Mouse (Mus musculus) liver, embryonic 12.5 days (tissue): Measurements from ENCODE around the gene Ccdc141. TPM values are rescaled to one million over a fixed set of nuclear protein-coding genes. Genes with fewer than 3 reads are reported as not detected.

Source experiments
- ATAC-seq: fragments of 200-750 bp; cut with Nextera tagmentation; 2 replicates; pipeline ENCODE4 v1.8.0; 2017; ENCODE audit warnings: moderate number of reproducible peaks, mild to moderate bottlenecking, moderate library complexity
- H3K27ac ChIP-seq: fragments of 300-500 bp; sonication (generic); 2 replicates; pipeline ENCODE4 v1.5.1; 2016; ENCODE audit warnings: mild to moderate bottlenecking
- H3K27me3 ChIP-seq: fragments of 300-500 bp; sonication (generic); replicated peaks from 2 replicates; pipeline ENCODE4 v1.6.1; 2016; ENCODE audit warnings: mild to moderate bottlenecking, moderate library complexity
- H3K36me3 ChIP-seq: fragments of 300-500 bp; sonication (generic); 2 replicates; pipeline ENCODE4 v1.6.1; 2016; ENCODE audit warnings: mild to moderate bottlenecking, moderate library complexity
- H3K4me1 ChIP-seq: fragments of 300-500 bp; sonication (generic); 2 replicates; pipeline ENCODE4 v1.6.1; 2016
- H3K4me2 ChIP-seq: fragments of 300-500 bp; sonication (generic); 2 replicates; pipeline ENCODE4 v1.6.1; 2016; ENCODE audit warnings: mild to moderate bottlenecking, moderate library complexity
- H3K4me3 ChIP-seq: fragments of 300-500 bp; sonication (generic); 2 replicates; pipeline ENCODE4 v1.5.1; 2016; ENCODE audit warnings: mild to moderate bottlenecking, moderate library complexity
- H3K9ac ChIP-seq: fragments of 300-500 bp; sonication (generic); 2 replicates; pipeline ENCODE4 v1.6.1; 2016; ENCODE audit warnings: mild to moderate bottlenecking, moderate library complexity
- H3K9me3 ChIP-seq: fragments of 300-500 bp; sonication (generic); replicated peaks from 2 replicates; pipeline ENCODE4 v1.6.1; 2016; ENCODE audit warnings: mild to moderate bottlenecking, moderate library complexity
- WGBS: fragments of 180-500 bp; shearing (Covaris S2); methylation state at CpG from one replicate; pipeline ENCODE4 v1.1.7; 2016; ENCODE audit not compliant: insufficient replicate concordance; 5-methylcytosine and 5-hydroxymethylcytosine counted together
- polyA plus RNA-seq: library from polyadenylated mRNA; unstranded; fragments of >200 nt; fragmentation: Nextera tagmentation; extraction: Ambion mirVana; gene quantifications from 2 replicates; pipeline ENCODE4 v1.2.1, GENCODE M21; 2016

Gene Ccdc141
- polyA plus RNA-seq, 1 experiment from 2014 or later = 1.9 TPM

DNA sequence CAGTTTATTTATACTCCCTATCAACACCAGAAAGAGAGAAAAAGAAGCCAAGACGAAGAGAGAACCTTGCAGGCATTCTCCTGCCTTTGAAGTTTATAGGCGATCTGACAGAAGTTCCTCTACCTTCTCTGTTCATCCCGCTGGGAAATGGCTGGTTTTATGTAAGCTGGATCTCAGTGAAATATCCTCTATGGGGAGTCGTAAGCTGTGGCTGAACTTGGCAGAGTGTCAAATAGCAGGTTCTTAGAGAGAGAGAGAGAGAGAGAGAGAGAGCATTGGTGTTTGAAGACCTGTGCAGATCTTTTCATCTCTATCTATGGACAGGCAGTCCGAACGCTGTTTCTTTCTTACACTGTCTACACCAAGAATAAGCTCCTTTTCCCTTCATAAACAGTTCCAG lies 2.9 kb upstream of the Ccdc141 start:
- H3K27ac ChIP-seq = no peak overlapping the region

DNA sequence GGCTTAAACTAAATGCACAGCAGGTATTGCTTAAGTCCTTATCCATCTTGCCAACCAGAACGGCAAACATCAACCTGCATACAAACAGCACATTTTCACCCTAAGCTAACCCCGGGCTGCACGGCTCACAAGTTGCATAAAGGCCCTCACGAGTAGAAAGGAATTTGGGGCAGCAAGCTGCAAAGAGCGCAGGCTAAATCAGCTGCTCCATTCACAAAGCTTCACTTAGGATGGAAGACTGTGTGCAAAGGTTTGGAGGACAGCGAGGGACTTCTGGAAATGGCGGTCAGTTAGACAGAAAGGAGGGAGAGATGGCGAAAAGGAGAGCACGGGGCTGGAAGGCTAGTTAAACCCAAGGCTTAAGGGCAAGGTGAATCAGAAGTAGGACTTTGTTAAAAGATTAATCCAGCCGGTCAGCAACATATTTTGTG lies 1.8 kb upstream of the Ccdc141 start:
- Histone ChIP-seq H3K9ac (no peak overlapping the region), H3K4me3 (no peak overlapping the region), H3K36me3 (no peaks in the 10 kb centered on the region), H3K27me3 (peaks cover 9% of the 10 kb centered on the region; the same call in 1 of the 2 replicates), H3K4me2 (peak overlapping the region; percentile 83; the same call in 1 of the 2 replicates), H3K9me3 (no peaks in the 10 kb centered on the region), H3K4me1 (peaks cover 49% of the 10 kb centered on the region), H3K27ac (no peak overlapping the region)
- no peak for ATAC-seq
- WGBS = 63% methylated on average over 10 of the region's 10 CpGs

More for the DNA sequence above, 2.9 kb upstream of the Ccdc141 start:
- Histone ChIP-seq H3K36me3 (no peaks in the 10 kb centered on the region), H3K9ac (no peak overlapping the region), H3K9me3 (no peaks in the 10 kb centered on the region), H3K27me3 (peaks cover 9% of the 10 kb centered on the region; the same call in 1 of the 2 replicates), H3K4me2 (no peak overlapping the region), H3K4me1 (peaks cover 60% of the 10 kb centered on the region), H3K4me3 (no peak overlapping the region)
- no peak for ATAC-seq
- WGBS = 68% methylated on average over 6 of the region's 6 CpGs

- WGBS = 44% methylated on average over 23 of the region's 23 CpGs
- ATAC-seq = no peak
- Histone ChIP-seq H3K9ac (no peak overlapping the region), H3K27ac (no peak overlapping the region), H3K4me1 (peaks cover 43% of the 10 kb centered on the region), H3K4me2 (peak overlapping the region; percentile 83), H3K9me3 (no peaks in the 10 kb centered on the region), H3K36me3 (no peaks in the 10 kb centered on the region), H3K4me3 (peak overlapping the region; percentile 10; the same call in 1 of the 2 replicates), H3K27me3 (peaks cover 9% of the 10 kb centered on the region; the same call in 1 of the 2 replicates)
Observed at GRCm38 (mm10) chr2:77171444-77172240, 1.2 kb upstream of the Ccdc141 start.

DNA sequence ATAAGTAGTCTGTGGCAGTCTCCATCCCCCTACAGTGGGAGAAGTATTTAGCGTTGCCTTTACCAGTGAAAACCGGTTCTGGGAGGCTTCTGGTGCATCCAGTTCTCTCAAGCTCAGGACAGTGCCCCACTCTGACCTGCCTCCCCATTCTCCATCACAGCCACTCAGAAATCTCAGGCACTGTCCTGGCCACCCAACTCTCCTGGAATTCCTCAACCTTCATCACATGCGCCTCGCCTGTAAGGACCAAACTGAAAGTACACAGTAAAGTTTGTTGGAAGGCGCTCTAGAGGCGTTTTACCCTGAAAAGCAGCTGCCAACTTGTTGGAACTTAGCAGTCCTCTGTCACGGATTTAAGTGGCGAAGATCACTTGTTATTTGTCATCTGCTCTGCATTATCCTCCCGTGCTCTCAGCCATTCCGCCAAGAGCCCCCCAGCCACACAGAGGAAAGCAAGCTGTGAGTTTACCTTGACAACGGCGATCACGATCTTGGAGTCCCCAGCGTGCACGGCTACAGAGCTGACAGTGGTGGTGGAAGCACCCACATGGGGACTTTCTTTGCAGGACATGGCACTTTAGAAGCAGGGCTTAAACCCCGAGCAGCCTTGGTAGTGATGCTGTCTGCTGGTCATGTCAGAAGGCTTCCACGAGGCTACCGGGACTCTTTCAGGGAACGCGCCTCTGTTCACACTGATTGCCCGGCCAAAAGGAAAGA lies 362 bp downstream of the Ccdc141 start:
- peak overlapping the region; percentile 83 for H3K4me2 ChIP-seq
- H3K9ac ChIP-seq = peak overlapping the region; percentile 61
- H3K4me1 ChIP-seq = peaks cover 28% of the 10 kb centered on the region
- no peaks in the 10 kb centered on the region for H3K9me3 ChIP-seq
- H3K36me3 ChIP-seq = no peaks in the 10 kb centered on the region
- H3K27ac ChIP-seq = no peak overlapping the region
- ATAC-seq = peak; percentile 63
- peak overlapping the region; percentile 59 for H3K4me3 ChIP-seq
- 4% methylated on average over 21 of the region's 21 CpGs for WGBS
- H3K27me3 ChIP-seq = peaks cover 9% of the 10 kb centered on the region; the same call in 1 of the 2 replicates

DNA sequence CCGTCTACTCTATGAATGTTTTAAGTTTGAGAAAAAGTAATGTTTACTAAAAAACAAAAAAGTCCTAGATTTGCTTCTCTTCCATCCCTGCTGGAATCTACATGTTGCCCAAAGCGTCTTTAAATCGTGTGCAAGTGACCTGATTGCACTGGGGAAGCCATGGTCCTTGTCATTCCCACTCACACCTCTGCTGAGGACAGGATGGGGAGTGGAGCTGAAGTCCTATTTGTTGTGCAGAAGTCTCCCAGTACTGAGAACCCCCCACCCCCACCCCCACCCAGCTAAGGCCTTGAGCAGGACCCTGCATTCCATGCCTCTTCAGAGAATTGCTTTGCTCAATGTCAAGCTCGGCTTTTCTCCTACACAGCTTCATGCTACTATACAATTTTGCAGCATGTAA lies 1.2 kb downstream of the Ccdc141 start:
- WGBS = 75% methylated on average over 4 of the region's 4 CpGs
- H3K4me2 ChIP-seq = peak overlapping the region; percentile 83; the same call in 1 of the 2 replicates
- no peak for ATAC-seq
- H3K36me3 ChIP-seq = no peaks in the 10 kb centered on the region
- H3K9ac ChIP-seq = no peak overlapping the region
- peaks cover 9% of the 10 kb centered on the region; the same call in 1 of the 2 replicates for H3K27me3 ChIP-seq
- no peak overlapping the region for H3K27ac ChIP-seq
- peak overlapping the region; percentile 59; the same call in 1 of the 2 replicates for H3K4me3 ChIP-seq
- H3K9me3 ChIP-seq = no peaks in the 10 kb centered on the region
- H3K4me1 ChIP-seq = peaks cover 28% of the 10 kb centered on the region

GRCm38 (mm10) chr2:77168781-77169180 lies 1.7 kb downstream of the Ccdc141 start:
- Histone ChIP-seq H3K4me3 (no peak overlapping the region; the same call in 1 of the 2 replicates), H3K9ac (no peak overlapping the region), H3K9me3 (no peaks in the 10 kb centered on the region), H3K4me2 (no peak overlapping the region), H3K4me1 (peaks cover 28% of the 10 kb centered on the region), H3K27me3 (peaks cover 9% of the 10 kb centered on the region; the same call in 1 of the 2 replicates), H3K27ac (no peak overlapping the region), H3K36me3 (no peaks in the 10 kb centered on the region)
- no peak for ATAC-seq
- WGBS = 80% methylated on average over 7 of the region's 7 CpGs

DNA sequence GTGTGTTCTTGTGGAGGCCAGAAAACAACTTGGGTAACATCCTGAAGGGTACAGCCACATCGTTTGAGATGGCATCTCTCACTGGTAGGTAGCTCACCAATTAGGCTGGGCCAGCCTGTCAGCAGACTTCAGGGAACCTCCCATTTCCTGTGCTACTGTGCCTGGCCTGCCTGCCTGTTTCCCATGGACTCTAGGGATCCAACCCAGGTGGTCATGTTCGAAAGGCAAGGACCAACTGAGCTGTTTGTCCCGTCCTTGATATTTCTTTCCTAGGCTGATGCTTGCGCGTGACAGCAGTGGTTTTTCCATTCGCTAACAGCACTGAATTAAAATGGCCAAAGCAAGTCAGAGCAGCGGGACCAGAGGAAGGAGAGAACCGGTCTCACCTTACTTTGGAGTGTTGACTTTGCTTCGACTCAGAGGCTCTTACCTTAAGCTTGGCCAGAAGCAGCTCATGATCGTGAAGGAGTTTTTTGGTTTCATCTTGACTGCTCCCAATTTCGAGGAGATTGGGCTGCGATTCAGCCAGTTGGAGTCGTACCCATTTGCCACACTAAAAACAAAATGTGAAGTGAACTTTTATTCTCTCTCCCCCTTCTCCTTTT lies 2.3 kb downstream of the Ccdc141 start:
- Histone ChIP-seq H3K27ac (no peak overlapping the region), H3K36me3 (no peaks in the 10 kb centered on the region), H3K9me3 (no peaks in the 10 kb centered on the region), H3K4me3 (no peak overlapping the region; the same call in 1 of the 2 replicates), H3K27me3 (peaks cover 9% of the 10 kb centered on the region; the same call in 1 of the 2 replicates), H3K9ac (no peak overlapping the region), H3K4me1 (peaks cover 28% of the 10 kb centered on the region), H3K4me2 (no peak overlapping the region)
- no peak for ATAC-seq
- 76% methylated on average over 13 of the region's 13 CpGs for WGBS

GRCm38 (mm10) chr2:77166366-77166765 lies 4.1 kb downstream of the Ccdc141 start:
- 57% methylated on average over 4 of the region's 4 CpGs for WGBS
- Histone ChIP-seq H3K4me1 (peaks cover 18% of the 10 kb centered on the region), H3K4me3 (no peak overlapping the region), H3K27ac (no peak overlapping the region), H3K4me2 (no peak overlapping the region), H3K27me3 (no peaks in the 10 kb centered on the region), H3K9ac (no peak overlapping the region), H3K36me3 (no peaks in the 10 kb centered on the region), H3K9me3 (no peaks in the 10 kb centered on the region)
- ATAC-seq = no peak

GRCm38 (mm10) chr2:77164662-77165061 lies 5.8 kb downstream of the Ccdc141 start:
- no peaks in the 10 kb centered on the region for H3K36me3 ChIP-seq
- H3K9me3 ChIP-seq = no peaks in the 10 kb centered on the region
- no peak overlapping the region for H3K4me3 ChIP-seq
- H3K27ac ChIP-seq = no peak overlapping the region
- H3K9ac ChIP-seq = no peak overlapping the region
- no peaks in the 10 kb centered on the region for H3K27me3 ChIP-seq
- ATAC-seq = no peak
- no peak overlapping the region for H3K4me2 ChIP-seq
- peaks cover 1% of the 10 kb centered on the region; the same call in 1 of the 2 replicates for H3K4me1 ChIP-seq
- WGBS = 74% methylated on average over 3 of the region's 3 CpGs

DNA sequence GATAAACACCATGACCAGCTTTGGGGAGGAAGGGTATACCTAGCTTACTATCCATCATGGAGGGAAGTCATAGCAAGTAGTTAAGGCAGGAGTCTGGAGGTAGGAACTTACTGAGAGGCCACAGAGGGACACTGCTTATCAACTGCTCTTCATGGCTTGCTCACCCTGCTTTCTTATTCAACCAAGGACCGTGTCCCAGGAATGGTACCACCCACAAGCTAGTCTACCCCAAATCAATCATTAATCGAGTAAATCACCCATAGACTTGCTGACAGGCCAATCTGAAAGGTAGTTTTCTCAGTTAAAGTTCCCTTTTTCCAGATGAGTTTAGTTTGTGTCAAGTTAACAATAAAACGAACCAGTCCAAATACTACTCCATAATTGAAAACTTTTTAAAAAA lies 7.1 kb downstream of the Ccdc141 start:
- no peaks in the 10 kb centered on the region for H3K36me3 ChIP-seq
- no peak overlapping the region for H3K4me2 ChIP-seq
- H3K9me3 ChIP-seq = no peaks in the 10 kb centered on the region
- H3K27ac ChIP-seq = no peak overlapping the region
- no peaks in the 10 kb centered on the region for H3K27me3 ChIP-seq
- H3K4me1 ChIP-seq = no peaks in the 10 kb centered on the region
- H3K4me3 ChIP-seq = no peak overlapping the region
- WGBS = 60% methylated on average over 3 of the region's 3 CpGs
- ATAC-seq = no peak
- H3K9ac ChIP-seq = no peak overlapping the region

- H3K27ac ChIP-seq = no peak overlapping the region
- no peak overlapping the region for H3K9ac ChIP-seq
- no peak overlapping the region for H3K4me2 ChIP-seq
- H3K27me3 ChIP-seq = no peaks in the 10 kb centered on the region
- no peak for ATAC-seq
- no peak overlapping the region for H3K4me3 ChIP-seq
- H3K9me3 ChIP-seq = no peaks in the 10 kb centered on the region
- H3K4me1 ChIP-seq = no peaks in the 10 kb centered on the region
- no peaks in the 10 kb centered on the region for H3K36me3 ChIP-seq
- 51% methylated on average over 3 of the region's 3 CpGs for WGBS
Observed at GRCm38 (mm10) chr2:77162135-77162534, 8.3 kb downstream of the Ccdc141 start.

DNA sequence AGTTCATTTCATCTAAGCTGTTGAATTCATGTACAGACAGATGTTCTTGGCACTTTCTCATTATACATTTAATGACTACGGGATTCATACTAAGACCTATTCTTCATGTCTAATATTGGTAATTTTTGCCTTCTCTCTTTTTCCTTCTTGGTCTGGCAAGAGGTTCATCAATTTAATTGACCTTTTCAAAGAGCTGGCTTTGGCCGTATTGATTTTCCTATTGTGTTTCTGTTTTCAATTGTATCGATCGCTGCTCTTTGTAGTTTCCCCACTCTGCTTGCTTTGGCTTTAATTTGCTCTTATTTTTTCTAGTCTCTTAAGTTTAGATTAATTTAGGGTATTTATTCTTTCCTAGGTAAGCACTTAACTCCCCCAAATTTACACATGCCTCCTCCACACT lies 12.9 kb downstream of the Ccdc141 start:
- Histone ChIP-seq H3K4me2 (no peak overlapping the region), H3K4me1 (peaks cover 11% of the 10 kb centered on the region), H3K27ac (no peak overlapping the region), H3K36me3 (no peaks in the 10 kb centered on the region), H3K4me3 (no peak overlapping the region), H3K27me3 (no peaks in the 10 kb centered on the region), H3K9me3 (no peaks in the 10 kb centered on the region), H3K9ac (no peak overlapping the region)
- WGBS = 89% methylated on average over 4 of the region's 4 CpGs
- no peak for ATAC-seq
